Comparison of ENCODE assay signal across 15 mouse cellular contexts in the genomic region with DNA sequence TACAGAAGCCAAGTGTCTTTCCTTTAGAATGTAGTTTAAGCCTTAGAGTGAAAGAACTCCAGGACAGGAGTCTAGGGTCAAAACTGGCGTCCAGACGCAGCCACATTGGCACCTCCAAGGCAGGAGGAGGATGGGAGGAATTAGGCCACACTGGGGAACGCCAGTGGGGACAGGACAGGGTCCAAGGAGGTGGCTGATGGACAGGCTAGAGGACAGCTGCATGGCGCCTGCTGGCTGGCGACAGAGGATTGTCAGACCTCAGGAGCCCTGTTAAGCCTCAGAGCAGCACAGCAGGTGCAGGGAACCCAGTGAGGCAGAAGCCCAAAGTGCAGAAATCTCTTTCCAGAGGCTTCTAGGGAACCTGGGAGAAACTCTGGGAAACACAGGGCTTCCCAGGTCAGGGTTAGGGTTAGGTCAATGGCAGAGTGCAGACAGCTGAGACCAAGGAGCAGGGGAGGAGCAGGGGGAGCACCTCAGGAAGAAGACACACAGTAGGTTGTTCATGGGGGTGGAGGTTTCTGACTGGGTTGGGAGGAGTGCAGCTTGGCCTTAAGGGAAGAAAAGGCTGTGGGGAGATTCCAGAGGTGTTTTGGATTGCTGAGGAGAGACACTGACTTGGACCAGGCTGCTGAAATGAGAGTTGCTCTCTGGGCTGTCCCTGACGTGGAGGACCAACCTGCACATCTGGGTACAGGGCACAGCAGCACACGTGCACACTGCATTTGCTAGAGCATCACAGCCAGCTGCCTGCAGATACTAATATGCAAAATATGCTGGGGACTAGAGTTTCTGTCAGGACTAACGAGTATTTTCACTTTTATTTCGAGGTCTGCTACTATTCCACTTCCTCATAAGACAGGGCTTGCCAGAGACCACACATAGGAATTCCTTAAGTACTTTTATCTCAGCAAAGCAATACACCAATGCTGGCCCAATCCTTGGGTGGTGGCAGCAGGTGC. TPM values are rescaled to one million over a fixed set of nuclear protein-coding genes. Genes with fewer than 3 reads are reported as not detected.
DNase-seq lines count a peak whose midpoint lies in the region; ATAC-seq lines count a peak whose summit lies in the region.
"Had no signal": no experiment of that assay in that cellular context is flagged by ENCODE, and none has a peak within 500 bp of the region (broad histone marks: within the 10 kb centered on the region; RNA-seq: fewer than 3 reads in every experiment).

No protein-coding gene starts in this region.

- 74% methylated on average over 9 of the region's 9 CpGs for WGBS in liver, embryonic 11.5 days
- 82% methylated on average over 9 of the region's 9 CpGs for WGBS in intestine, embryonic 16.5 days

- no peak overlapping the region for H3K9ac ChIP-seq in liver, embryonic 11.5 days (ENCODE audit: low read depth, low read length)
- H3K9ac ChIP-seq in intestine, embryonic 16.5 days (ENCODE audit: low read depth, low read length) = 0 out of 2 replicates have a peak overlapping the region, but pooled peaks have one; percentile 15
- H3K9ac ChIP-seq: heart, embryonic 13.5 days; hindbrain, embryonic 12.5 days had no signal

- peaks cover 15% of the 10 kb centered on the region for H3K4me1 ChIP-seq in liver, embryonic 11.5 days (replicated peaks; ENCODE audit: control insufficient read depth, insufficient read depth, low read length)
- peaks cover 20% of the 10 kb centered on the region for H3K4me1 ChIP-seq in intestine, embryonic 16.5 days (ENCODE audit: control insufficient read depth, insufficient read depth, low read length)

- no peaks in the 10 kb centered on the region for H3K36me3 ChIP-seq in liver, embryonic 11.5 days (ENCODE audit: control insufficient read depth, insufficient read depth, low read length)
- H3K36me3 ChIP-seq in intestine, embryonic 16.5 days (ENCODE audit: control insufficient read depth, insufficient read depth, low read length) = no peaks in the 10 kb centered on the region
- H3K36me3 ChIP-seq in splenic B cell, adult 2 months (ENCODE audit: control insufficient read depth, insufficient read depth, low read length, poor library complexity, severe bottlenecking) = peaks cover 3% of the 10 kb centered on the region
- H3K36me3 ChIP-seq: hindbrain, embryonic 12.5 days had no signal

- H3K4me3 ChIP-seq in liver, embryonic 11.5 days (ENCODE audit: low read depth, low read length) = no peak overlapping the region
- H3K4me3 ChIP-seq in intestine, embryonic 16.5 days (ENCODE audit: low read length) = no peak overlapping the region
- H3K4me3 ChIP-seq: hindbrain, embryonic 12.5 days had no signal

- peak; percentile 40 for DNase-seq in CD4-positive, CD25-positive, alpha-beta regulatory T cell, adult 2 months (ENCODE audit: low read depth, low spot score)
- DNase-seq in liver, embryonic 11.5 days (ENCODE audit: low spot score) = no peak
- DNase-seq in liver = no peak
- DNase-seq in splenic B cell, adult 2 months (ENCODE audit: low read depth, low spot score) = peak; percentile 82
- no peak for DNase-seq in thymus, postnatal 25 days
- DNase-seq in embryo, embryonic 10.5 days (ENCODE audit: low spot score) = no peak
- DNase-seq: adrenal gland, postnatal 14 days; cerebellum, postnatal 10 days; kidney, adult 8-10 months; lung, postnatal 14 days; midbrain, embryonic 14.5 days had no signal

- 0 out of 2 replicates have a peak overlapping the region, but pooled peaks have one; percentile 92 for H3K4me2 ChIP-seq in liver, embryonic 11.5 days
- H3K4me2 ChIP-seq in intestine, embryonic 16.5 days (ENCODE audit: low read depth, low read length) = no peak overlapping the region
- H3K4me2 ChIP-seq: hindbrain, embryonic 12.5 days had no signal

- no peaks in the 10 kb centered on the region for H3K9me3 ChIP-seq in liver, embryonic 11.5 days (ENCODE audit: control insufficient read depth, low read length)
- H3K9me3 ChIP-seq in intestine, embryonic 16.5 days (ENCODE audit: control insufficient read depth, low read length) = no peaks in the 10 kb centered on the region
- H3K9me3 ChIP-seq: heart, embryonic 13.5 days; hindbrain, embryonic 12.5 days had no signal

- no peak for ATAC-seq in CD4-positive, CD25-positive, alpha-beta regulatory T cell, adult 4 months
- ATAC-seq in liver, embryonic 11.5 days (replicated peaks; ENCODE audit: low FRiP score) = no peak
- no peak for ATAC-seq in intestine, embryonic 16.5 days

- H3K27me3 ChIP-seq in liver, embryonic 11.5 days (replicated peaks; ENCODE audit: control insufficient read depth, insufficient read depth, low read length) = no peaks in the 10 kb centered on the region
- H3K27me3 ChIP-seq in intestine, embryonic 16.5 days (replicated peaks; ENCODE audit: control insufficient read depth, insufficient read depth, low read length) = no peaks in the 10 kb centered on the region
- H3K27me3 ChIP-seq in splenic B cell, adult 2 months (ENCODE audit: control insufficient read depth, insufficient read depth, low read length, poor library complexity, severe bottlenecking) = no peaks in the 10 kb centered on the region

- H3K27ac ChIP-seq in liver, embryonic 11.5 days (ENCODE audit: low read depth, low read length) = no peak overlapping the region
- no peak overlapping the region for H3K27ac ChIP-seq in intestine, embryonic 16.5 days (ENCODE audit: low read length)
- H3K27ac ChIP-seq: heart, embryonic 13.5 days; hindbrain, embryonic 12.5 days had no signal

RNA-seq across cellular contexts. Expression of a gene that starts 2.9 kb away (rescaled TPM):
- 10 to 100 TPM; 67.5 to 87.0 TPM for polyA plus RNA-seq in CD4-positive, CD25-positive, alpha-beta regulatory T cell, adult 4 months (2017; shearing (Covaris generic))
- polyA plus RNA-seq in liver, embryonic 11.5 days (2014; fragmentation: Nextera tagmentation; extraction: Ambion mirVana) = 10.6 and 15.5 TPM in 2 replicates
- polyA plus RNA-seq in intestine, embryonic 16.5 days (2015; fragmentation: Nextera tagmentation; extraction: Ambion mirVana) = 17.5 and 20.7 TPM in 2 replicates

RNA-seq across cellular contexts. Expression of a gene that starts 48.4 kb away (rescaled TPM):
- polyA plus RNA-seq in CD4-positive, CD25-positive, alpha-beta regulatory T cell, adult 4 months (2017; shearing (Covaris generic)) = 10 to 100 TPM; 13.1 to 16.2 TPM
- polyA plus RNA-seq in liver, embryonic 11.5 days (2014; fragmentation: Nextera tagmentation; extraction: Ambion mirVana) = 14.8 and 15.0 TPM in 2 replicates
- 22.3 and 24.8 TPM in 2 replicates for polyA plus RNA-seq in intestine, embryonic 16.5 days (2015; fragmentation: Nextera tagmentation; extraction: Ambion mirVana)

Comparison
In these comparisons a context has a peak if more than half of its experiments do, and no peak if none do; other contexts are left out.
1. DNase-seq: peak in CD4-positive, CD25-positive, alpha-beta regulatory T cell, adult 2 months (single experiment) and splenic B cell, adult 2 months (single experiment); none in liver, embryonic 11.5 days (single experiment), liver (single experiment), thymus, postnatal 25 days (single experiment) and embryo, embryonic 10.5 days (single experiment).